Mouse (Mus musculus) midbrain, postnatal 0 days (tissue): ENCODE measurements at regions not wholly inside any gene's neighbourhood (a gene's known extent, or its start where the extent isn't known, plus 50 kb on each side); places are given as distances from the start of the nearest gene placed in this dataset.

ENCODE experiments used
- ATAC-seq: fragments of 200-750 bp; cut with Nextera tagmentation; 2 replicates; pipeline ENCODE4 v1.8.0; 2017; ENCODE audit warnings: moderate number of reproducible peaks, mild to moderate bottlenecking, moderate TSS enrichment, moderate library complexity; ENCODE audit not compliant: low FRiP score
- DNase-seq: peaks from one replicate; pipeline ENCODE4 v3.0.0-alpha.2; 2015; ENCODE audit warnings: low spot score
- H3K27ac ChIP-seq: fragments of 300-500 bp; sonication (generic); 2 replicates; pipeline ENCODE4 v1.5.1; 2014; ENCODE audit warnings: low read depth, mild to moderate bottlenecking, low read length, mixed read lengths
- H3K27me3 ChIP-seq: fragments of 300-500 bp; sonication (generic); 2 replicates; pipeline ENCODE4 v1.6.1; 2014; ENCODE audit warnings: low read length, control low read depth, mixed read lengths; ENCODE audit not compliant: insufficient read depth
- H3K36me3 ChIP-seq: fragments of 300-500 bp; sonication (generic); 2 replicates; pipeline ENCODE4 v1.6.1; 2014; ENCODE audit warnings: low read length, control low read depth, mixed read lengths; ENCODE audit not compliant: insufficient read depth
- H3K4me1 ChIP-seq: fragments of 300-500 bp; sonication (generic); 2 replicates; pipeline ENCODE4 v1.6.1; 2014; ENCODE audit warnings: mild to moderate bottlenecking, control low read depth, antibody characterized with exemption, low read length, mixed read lengths; ENCODE audit not compliant: insufficient read depth
- H3K4me2 ChIP-seq: fragments of 300-500 bp; sonication (generic); 2 replicates; pipeline ENCODE4 v1.6.1; 2014; ENCODE audit warnings: low read depth, mild to moderate bottlenecking, low read length, mixed read lengths; ENCODE audit not compliant: poor library complexity, severe bottlenecking
- H3K4me3 ChIP-seq: fragments of 300-500 bp; sonication (generic); 2 replicates; pipeline ENCODE4 v1.5.1; 2014; ENCODE audit warnings: low read depth, mild to moderate bottlenecking, low read length, moderate library complexity
- H3K9ac ChIP-seq: fragments of 300-500 bp; sonication (generic); replicated peaks from 2 replicates; pipeline ENCODE4 v1.6.1; 2014; ENCODE audit warnings: mild to moderate bottlenecking, low read length, moderate library complexity, mixed read lengths; ENCODE audit not compliant: poor library complexity, severe bottlenecking
- H3K9me3 ChIP-seq: fragments of 300-500 bp; sonication (generic); 2 replicates; pipeline ENCODE4 v1.6.1; 2016; ENCODE audit warnings: low read length, control low read depth
- CTCF ChIP-seq: IDR thresholded peaks from 2 replicates; pipeline ENCODE4 v1.5.1; 2016; ENCODE audit warnings: antibody characterized with exemption, mild to moderate bottlenecking
- WGBS: fragments of 180-500 bp; shearing (Covaris S2); extraction: QIAGEN DNeasy Blood & Tissue Kit; methylation state at CpG from one replicate; pipeline ENCODE4 v1.1.7; 2014; 5-methylcytosine and 5-hydroxymethylcytosine counted together

- DNase-seq, result no peak
- Histone ChIP-seq H3K4me3 (no peak overlapping the region), H3K9ac (no peak overlapping the region), H3K36me3 (no peaks in the 10 kb centered on the region), H3K4me1 (no peaks in the 10 kb centered on the region), H3K4me2 (no peak overlapping the region), H3K9me3 (no peaks in the 10 kb centered on the region), H3K27ac (no peak overlapping the region), H3K27me3 (no peaks in the 10 kb centered on the region)
- no peak for ATAC-seq
- no peak for TF ChIP-seq CTCF
- WGBS, result 58% methylated on average over 4 of the region's 4 CpGs
Observed at GRCm38 (mm10) chr5:42659994-42660393, 573.0 kb upstream of the Cpeb2 start.

DNA sequence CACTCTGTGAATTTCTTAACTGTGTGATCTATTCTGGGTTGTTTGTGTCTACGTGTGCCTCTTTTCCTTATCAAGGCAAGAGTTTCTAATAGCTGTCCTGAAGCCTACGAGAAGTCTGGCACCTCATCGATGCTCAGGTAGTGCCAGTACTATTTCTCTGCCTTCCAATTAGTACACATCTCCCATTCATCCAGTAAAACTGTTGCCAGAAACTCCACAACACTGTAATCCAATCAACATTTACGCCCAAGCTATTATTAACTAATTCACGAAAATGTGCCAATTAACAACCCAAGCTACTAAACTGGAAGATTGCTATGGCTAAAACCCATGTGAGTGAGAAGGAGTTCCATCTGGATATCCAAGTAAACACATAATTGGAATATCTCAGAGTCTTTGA lies 553.4 kb upstream of the Cpeb2 start:
- no peaks in the 10 kb centered on the region for H3K36me3 ChIP-seq
- H3K27me3 ChIP-seq, result no peaks in the 10 kb centered on the region
- no peaks in the 10 kb centered on the region for H3K4me1 ChIP-seq
- DNase-seq (no peak), ATAC-seq (no peak)
- H3K4me3 ChIP-seq, result no peak overlapping the region
- TF ChIP-seq CTCF, result no peak
- WGBS, result 92% methylated on average over 5 of the region's 5 CpGs
- no peak overlapping the region for H3K4me2 ChIP-seq
- no peaks in the 10 kb centered on the region for H3K9me3 ChIP-seq
- H3K9ac ChIP-seq, result no peak overlapping the region
- no peak overlapping the region for H3K27ac ChIP-seq

DNA sequence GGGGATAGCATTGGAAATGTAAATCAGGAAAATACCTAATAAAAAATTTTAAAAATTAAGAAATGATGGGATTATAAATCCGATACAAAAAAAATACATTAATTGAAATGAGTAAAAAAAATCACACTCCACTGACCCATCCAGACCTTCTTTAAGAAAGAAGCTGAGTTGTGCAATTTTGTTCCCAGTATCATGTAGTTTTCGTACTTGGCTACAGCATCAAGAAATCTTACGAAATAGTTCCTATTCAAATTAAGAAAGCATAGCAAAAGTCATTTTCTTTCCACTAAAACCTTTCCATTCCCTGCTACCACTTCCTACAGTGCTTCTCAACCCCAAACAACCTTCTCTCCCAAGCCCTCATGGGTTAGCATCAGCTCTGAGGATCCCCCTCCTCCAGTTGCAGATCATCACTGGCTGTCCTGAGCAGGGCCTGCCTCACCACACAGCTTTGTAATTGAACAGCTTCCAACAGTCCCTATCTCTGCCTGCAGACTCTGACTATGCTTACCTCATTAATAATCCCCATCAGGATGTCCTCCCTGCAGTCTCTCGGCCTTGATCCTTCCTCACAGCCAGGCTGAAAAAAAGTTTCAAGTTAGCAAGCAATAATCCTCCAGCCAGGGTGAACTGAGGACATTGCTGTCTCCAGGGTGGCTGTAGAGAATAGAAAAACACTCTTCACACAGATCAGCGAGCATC lies 547.5 kb upstream of the Cpeb2 start:
- H3K27me3 ChIP-seq, result no peaks in the 10 kb centered on the region
- no peak for TF ChIP-seq CTCF
- H3K36me3 ChIP-seq, result no peaks in the 10 kb centered on the region
- H3K4me3 ChIP-seq, result no peak overlapping the region
- H3K9me3 ChIP-seq, result no peaks in the 10 kb centered on the region
- no peak overlapping the region for H3K27ac ChIP-seq
- H3K4me1 ChIP-seq, result no peaks in the 10 kb centered on the region
- no peak overlapping the region for H3K4me2 ChIP-seq
- 60% methylated on average over 5 of the region's 5 CpGs for WGBS
- H3K9ac ChIP-seq, result no peak overlapping the region
- ATAC-seq (no peak), DNase-seq (peak; percentile 19)

DNA sequence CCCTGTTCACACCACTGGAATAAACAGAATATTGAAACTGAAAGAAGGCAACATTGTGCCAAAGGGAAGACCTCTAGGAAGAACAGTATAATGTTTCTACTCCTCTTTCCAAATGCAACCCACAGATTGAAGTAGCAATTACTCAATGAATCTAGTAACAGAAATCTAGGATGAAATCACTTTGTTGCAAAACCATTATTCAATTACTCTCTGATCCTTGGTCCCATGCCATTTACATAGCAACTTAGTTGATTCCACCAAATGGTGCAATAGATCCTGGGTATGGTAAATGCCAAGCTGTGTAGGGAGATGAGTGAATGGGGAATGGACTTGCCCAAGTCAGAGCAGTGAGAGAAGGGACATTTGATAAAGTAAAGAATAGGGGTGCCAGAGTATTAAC lies 545.8 kb upstream of the Cpeb2 start:
- Histone ChIP-seq H3K9me3 (no peaks in the 10 kb centered on the region), H3K9ac (no peak overlapping the region), H3K27ac (no peak overlapping the region), H3K36me3 (no peaks in the 10 kb centered on the region), H3K27me3 (no peaks in the 10 kb centered on the region), H3K4me3 (no peak overlapping the region), H3K4me2 (no peak overlapping the region), H3K4me1 (no peaks in the 10 kb centered on the region)
- DNase-seq (no peak), ATAC-seq (no peak)
- no peak for TF ChIP-seq CTCF
